Mouse (Mus musculus): ENCODE results near the gene St6galnac6.
A peak's percentile ranks its signal among the peaks of the same experiment; 100 is the strongest.

St6galnac6 gene

GRCm38 (mm10) chr2:32599409-32599808 lies at the start of gene St6galnac6:
Gene St6galnac6, plus strand, starts transcription at chr2:32599709.
- DNase-seq (ENCODE audit: low spot score in 2 of 2), result no peak

DNA sequence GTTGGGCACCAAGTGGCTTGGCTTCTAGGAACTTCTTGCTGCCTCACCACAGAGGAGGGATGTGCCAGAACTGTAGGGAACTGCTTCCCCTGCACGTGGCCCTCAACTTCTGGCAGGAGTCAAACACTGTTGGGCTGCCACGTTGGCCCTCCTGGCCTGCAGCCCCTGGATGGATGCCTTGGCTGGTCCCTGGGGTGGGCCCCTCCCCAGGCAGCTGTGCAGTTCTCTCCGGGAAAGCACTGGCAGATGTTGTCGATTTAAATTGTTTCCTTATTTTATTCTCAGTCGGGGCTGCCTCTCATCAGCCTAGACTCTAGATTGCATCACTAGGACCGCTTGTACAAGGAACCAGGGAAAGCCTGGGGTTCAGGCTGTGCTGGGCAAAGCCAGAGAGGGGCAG lies 49.7 kb upstream of the St6galnac6 start:
- no peak for DNase-seq (ENCODE audit: low spot score in 2 of 2)

DNA sequence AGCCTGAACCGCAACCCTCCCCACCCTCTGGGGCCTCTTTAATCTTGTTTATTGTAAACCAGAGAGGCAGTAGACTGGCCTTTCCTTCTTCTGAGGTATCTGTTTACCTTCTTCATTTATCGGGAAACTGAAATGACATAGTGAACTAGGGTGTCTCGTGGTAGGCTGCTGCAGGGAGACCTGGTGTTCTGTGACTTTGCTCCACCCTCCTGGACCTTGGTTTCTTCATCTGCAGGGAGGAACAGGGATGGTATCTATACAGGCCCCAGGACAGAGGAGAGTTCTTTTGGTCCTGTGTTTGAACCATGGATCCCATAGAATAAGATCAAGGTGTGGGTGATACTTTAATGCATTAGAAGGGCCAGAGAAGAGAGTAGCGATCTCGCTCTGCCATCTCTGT lies 48.3 kb upstream of the St6galnac6 start:
- DNase-seq (ENCODE audit: low spot score in 2 of 2), result no peak

DNA sequence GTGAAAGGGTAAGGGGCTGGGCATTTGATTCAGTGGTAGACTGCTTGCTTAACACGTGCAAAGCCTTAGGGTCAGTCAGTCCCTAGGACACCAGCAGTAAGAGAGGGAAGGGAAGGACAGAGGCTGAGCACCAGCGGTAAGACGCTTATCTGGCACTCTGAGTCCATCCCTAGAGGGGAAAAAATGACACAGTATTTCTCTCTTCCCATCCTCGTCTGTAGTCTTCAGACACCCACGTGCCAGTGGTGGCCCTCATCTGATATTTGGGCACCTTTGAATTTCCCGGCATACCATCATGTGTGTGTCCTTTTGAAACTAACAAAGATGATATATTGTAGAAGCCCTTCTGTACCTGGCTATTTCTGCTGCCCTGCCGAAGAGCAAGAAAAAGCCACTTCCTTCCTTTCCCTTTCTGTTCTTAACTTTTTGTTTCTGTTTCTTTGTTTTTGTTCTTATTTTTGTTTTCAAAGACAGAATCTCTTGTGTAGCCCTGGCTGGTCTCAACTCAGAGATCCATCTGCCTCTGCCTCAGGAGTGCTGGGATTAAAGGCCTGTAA lies 45.8 kb upstream of the St6galnac6 start:
- no peak for DNase-seq (ENCODE audit: low spot score in 2 of 2)

DNA sequence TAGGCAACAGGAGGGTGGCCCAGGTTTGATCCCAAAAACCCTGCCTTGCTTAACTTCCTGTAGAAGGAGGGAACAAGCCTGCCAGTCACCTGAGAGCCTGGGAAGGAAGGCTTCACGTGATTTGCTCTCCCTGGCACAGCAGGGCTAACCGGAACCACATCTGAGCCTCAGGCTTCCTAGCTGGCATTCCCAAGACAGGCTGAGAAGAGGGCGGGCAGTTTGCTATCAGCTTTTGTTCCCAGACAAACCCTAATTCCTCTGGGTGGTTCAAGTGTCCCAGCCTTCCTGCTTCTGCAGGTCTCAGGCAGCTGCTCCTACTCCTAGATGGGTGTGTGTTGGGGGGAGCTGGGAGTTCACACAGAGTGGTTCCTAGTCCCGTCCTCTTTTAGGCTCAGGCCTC lies 44.0 kb upstream of the St6galnac6 start:
- DNase-seq (ENCODE audit: low spot score in 2 of 2), result no peak

GRCm38 (mm10) chr2:32556019-32556418 lies 43.5 kb upstream of the St6galnac6 start:
- no peak for DNase-seq (ENCODE audit: low spot score in 2 of 2)

DNA sequence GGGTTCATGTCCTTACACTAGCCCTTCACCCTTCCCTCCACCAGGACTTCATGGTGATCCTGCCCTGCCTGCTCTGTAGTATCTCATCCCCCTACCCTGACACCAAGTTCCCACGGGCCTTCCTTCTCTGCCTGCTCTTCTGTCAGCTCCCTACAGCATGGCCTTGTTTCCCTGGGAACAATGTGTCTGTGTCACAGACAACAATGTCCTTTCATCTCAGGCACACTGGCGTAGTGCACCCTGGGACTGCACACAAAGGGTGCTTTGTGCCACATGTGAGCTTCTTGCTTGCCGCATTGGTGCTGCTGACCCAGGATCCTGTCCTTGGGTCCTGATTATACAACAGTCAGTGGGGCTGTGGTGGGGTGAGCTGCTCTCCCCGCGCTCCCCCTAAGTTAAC lies 39.9 kb upstream of the St6galnac6 start:
- no peak for DNase-seq (ENCODE audit: low spot score in 2 of 2)

DNA sequence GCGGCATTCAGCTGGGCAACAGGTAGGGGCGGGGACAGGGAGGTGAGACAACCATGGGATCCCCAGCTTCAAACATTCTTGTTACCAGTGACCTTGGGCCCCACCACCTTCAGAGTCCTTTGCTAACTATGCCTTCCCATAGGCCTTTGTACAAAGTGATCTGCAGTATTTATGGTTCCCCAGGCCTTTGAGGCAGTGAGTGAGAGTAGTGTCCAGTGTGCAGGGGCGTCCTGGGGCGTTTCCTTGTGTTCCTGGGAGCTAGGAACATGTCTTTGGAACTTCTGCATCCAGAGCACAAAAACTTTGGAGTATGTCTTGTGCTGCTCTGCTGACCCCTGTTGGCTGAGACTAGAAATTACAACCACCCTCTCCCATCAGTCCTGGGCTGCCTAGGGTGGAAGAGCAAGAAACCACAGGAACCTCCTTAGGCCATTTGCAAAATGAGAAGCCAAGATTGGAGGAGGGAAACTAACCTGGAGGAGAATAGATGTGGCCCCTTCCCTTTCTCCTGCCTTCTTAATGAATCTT lies 32.9 kb upstream of the St6galnac6 start:
- DNase-seq (ENCODE audit: low spot score in 2 of 2), result peak; percentile 62 to 79

- no peak for DNase-seq (ENCODE audit: low spot score in 2 of 2)
Observed at GRCm38 (mm10) chr2:32568149-32568548, 31.4 kb upstream of the St6galnac6 start.

GRCm38 (mm10) chr2:32568941-32569340 lies 30.6 kb upstream of the St6galnac6 start:
- no peak for DNase-seq (ENCODE audit: low spot score in 2 of 2)

GRCm38 (mm10) chr2:32570698-32571494 lies 28.6 kb upstream of the St6galnac6 start, which contains the start of gene Dpm2:
Gene Dpm2, plus strand, starts transcription at chr2:32570858.
- peak; percentile 86 to 91 for DNase-seq (ENCODE audit: low spot score in 2 of 2)

GRCm38 (mm10) chr2:32572196-32572595 lies 27.3 kb upstream of the St6galnac6 start:
- no peak for DNase-seq (ENCODE audit: low spot score in 2 of 2)

- DNase-seq (ENCODE audit: low spot score in 2 of 2), result no peak
Observed at GRCm38 (mm10) chr2:32574497-32574896, 25.0 kb upstream of the St6galnac6 start, which contains the start of gene Pip5kl1. Gene Pip5kl1, plus strand, starts transcription at chr2:32574797.

DNA sequence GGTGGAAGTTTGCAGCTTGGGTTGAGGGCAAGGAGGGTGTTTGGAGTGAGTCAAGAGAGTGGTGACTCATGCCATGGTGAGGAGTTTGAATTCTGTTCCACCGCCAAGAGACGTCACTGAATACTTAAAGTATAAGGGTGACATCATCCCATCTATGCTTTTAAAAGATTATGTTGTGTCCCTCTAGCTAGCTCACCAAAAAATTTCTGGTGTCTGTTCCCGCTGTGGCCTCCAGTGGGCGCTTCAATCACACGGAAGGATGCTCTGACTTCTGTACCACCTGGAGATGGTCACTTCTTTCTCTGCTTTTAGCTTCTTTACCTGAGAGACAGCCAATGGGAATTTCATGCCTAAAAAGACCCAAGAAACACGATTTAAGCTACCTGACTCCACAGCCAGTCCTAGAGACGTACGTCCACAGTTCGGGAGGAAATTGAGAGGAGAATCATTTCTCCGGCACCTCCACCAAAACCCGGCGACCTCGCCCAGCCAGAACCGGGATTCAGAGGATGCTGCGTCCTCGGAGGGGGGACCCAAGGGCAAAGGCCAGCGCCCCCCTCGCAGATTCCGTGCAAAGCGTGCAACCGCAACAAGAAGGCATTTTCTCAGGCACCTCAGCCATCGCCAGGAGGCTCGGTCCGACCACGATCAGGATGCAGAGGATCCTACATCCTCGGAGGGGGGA lies 24.5 kb upstream of the St6galnac6 start:
- DNase-seq (ENCODE audit: low spot score in 2 of 2), result peak; percentile 63 to 82

DNA sequence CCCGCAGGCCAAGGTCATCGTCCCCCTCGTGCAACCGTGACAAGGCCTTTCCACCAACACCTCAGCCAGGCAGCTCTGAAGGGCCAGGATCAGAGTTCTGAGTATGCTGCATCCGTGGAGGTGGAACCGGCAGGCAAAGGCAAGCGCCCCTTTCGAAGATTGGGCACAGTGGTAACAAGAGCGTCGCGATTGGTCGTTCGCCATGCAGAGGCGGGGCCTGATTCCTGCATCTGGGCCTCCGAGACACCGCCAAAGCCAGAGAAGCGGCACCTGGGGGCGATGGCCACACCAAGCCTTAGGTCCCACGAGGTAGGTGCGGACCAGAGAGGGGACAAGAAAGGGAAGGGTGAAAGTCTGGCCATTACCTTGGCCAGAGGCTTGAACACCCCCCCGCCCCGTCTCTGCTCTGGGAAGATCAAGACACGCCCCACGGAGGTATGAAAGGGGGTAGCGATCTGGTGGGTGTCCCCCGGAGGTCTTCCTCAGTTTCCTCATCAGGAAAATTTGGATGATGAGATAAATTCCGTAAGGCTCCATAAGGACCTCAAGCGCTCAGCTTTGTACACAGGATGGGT lies 23.8 kb upstream of the St6galnac6 start, which contains the start of gene 9430097D07Rik:
Gene 9430097D07Rik, minus strand, starts transcription at position 99 of the 575 bp plus-strand sequence.
- peak; percentile 54 to 75 for DNase-seq (ENCODE audit: low spot score in 2 of 2)

GRCm38 (mm10) chr2:32576532-32576931 lies 23.0 kb upstream of the St6galnac6 start:
- no peak for DNase-seq (ENCODE audit: low spot score in 2 of 2)

DNA sequence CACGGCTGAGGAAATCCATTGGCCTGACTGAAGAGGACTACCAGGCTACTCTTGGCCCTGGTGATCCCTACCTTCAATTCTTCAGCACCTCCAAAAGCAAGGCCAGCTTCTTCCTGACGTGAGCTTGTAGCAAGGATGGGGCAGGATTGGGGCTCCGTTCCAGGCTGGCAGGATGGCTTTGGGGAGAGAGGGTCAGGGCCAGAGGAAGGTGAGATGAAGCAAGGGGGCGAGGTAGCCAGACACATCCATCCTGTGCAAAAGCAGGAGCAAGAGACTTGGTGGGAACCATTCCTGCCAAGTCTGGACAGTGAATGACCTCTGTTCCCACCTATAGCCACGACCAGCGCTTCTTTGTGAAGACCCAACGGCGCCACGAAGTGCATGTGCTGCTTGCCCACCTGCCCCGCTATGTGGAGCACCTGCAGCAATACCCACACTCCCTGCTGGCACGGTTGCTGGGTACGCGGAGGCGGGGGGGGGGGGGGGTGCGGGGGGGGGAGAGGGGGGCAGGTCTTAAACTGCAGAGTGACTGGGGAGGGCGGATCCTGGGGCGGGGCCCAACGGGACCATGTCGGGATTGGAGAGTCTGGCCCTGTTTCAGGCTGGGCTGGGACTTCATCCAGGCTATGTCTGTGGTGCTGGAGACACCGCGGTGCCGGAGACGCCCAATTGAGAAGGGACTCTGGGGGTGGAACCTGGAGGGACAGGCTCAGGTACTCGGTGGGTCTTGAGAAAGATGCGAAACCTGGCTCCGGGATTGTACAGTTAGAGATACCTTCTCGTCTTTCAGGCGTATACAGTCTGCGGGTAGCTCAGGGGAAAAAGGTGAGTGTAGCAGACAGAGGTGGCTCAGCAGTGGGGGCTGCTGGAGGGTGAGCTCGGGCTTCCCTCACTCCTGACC lies 21.1 kb upstream of the St6galnac6 start:
- DNase-seq (ENCODE audit: low spot score in 2 of 2), result no peak

- peak in 1 of 2 experiments; percentile 39 for DNase-seq (ENCODE audit: low spot score in 2 of 2)
Observed at GRCm38 (mm10) chr2:32581450-32582095, 17.9 kb upstream of the St6galnac6 start.

DNA sequence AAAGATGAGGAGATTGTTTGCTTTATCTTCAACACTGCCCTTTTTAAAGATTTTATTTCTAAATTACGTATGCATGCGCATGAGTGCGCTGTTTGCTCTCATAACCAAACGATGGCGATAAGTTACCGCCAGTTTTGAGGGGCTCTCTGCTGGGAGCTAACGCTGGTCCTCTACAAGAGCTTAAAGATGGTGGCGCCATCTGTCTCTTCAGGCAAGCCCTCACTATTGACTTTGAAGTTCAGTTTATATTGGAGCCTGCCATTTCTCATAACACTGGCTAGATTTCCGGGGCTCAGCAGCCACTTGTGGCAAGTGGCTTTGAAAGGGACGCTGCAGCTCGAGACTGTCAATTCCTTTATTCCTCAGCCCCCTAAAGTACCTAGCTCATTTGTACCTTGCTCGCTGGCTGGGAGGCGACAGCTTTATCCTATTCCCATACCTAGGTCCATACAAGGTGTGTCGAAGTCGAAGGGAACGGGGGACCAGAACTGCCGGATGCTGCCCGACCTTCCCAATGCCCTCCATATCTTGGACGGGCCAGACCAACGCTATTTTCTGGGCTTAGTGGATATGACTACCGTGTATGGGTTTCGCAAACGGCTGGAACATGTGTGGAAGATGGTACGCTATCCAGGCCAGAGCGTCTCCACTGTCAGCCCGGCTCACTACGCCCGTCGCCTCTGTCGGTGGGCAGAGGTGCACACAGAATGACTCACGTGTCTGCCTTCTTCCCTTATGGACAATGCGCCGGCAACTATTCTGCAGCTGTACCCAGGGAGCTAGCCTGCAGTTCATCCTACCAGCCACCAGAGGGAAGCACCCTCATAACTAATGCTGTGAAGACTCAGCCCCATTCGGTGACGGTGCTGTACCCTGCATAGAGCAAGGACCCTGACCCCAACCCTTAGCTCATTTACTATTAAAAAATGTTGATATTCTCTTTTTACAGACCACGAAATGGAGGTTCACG lies 16.4 kb upstream of the St6galnac6 start:
- DNase-seq (ENCODE audit: low spot score in 2 of 2), result peak; percentile 74 to 87
